Mouse (Mus musculus) central nervous system, embryonic 14 days (tissue): Measurements from ENCODE around the gene Sirt5. TPM values are rescaled to one million over a fixed set of nuclear protein-coding genes. Genes with fewer than 3 reads are reported as not detected.

Experiments
- polyA plus RNA-seq: library from polyadenylated mRNA; depleted of rRNA; stranded (reverse); fragments of >200 nt; gene quantifications from 2 replicates; pipeline ENCODE4 v1.2.3, GENCODE M21; 2012; rRNA removed

The Sirt5 gene
- polyA plus RNA-seq = 27.1 and 31.3 TPM in 2 replicates

GRCm38 (mm10) chr13:43364985-43365824, at the start of gene Sirt5:
Gene Sirt5 (plus strand): TSS chr13:43365496.

GRCm38 (mm10) chr13:43398297-43399080, 33.2 kb downstream of the Sirt5 start, which contains the start of gene Nol7:
Gene Nol7 (plus strand): TSS chr13:43398390.

Other genes with a start within 250 kb of the Sirt5 start
- 40.2 TPM in 2 replicates for gene Tbc1d7, start 194.0 kb upstream of the Sirt5 start, polyA plus RNA-seq
- 5.6 and 6.1 TPM in 2 replicates for gene Gfod1, start 61.3 kb upstream of the Sirt5 start, polyA plus RNA-seq
- gene Nol7, start 32.9 kb downstream of the Sirt5 start, polyA plus RNA-seq = 109 and 124 TPM in 2 replicates
- gene Ranbp9, start 115.8 kb downstream of the Sirt5 start, polyA plus RNA-seq = 44.6 and 54.7 TPM in 2 replicates
- gene Mcur1, start 194.7 kb downstream of the Sirt5 start, polyA plus RNA-seq = 9.7 and 11.8 TPM in 2 replicates